24 mouse cellular contexts compared by ENCODE assay signal in genomic region chr1:110774096-110774495, GRCm38 (mm10).
A peak's percentile ranks its signal among the peaks of the same experiment; 100 is the strongest.
DNase-seq lines count a peak whose midpoint lies in the region; ATAC-seq lines count a peak whose summit lies in the region.
"Had no signal": no experiment of that assay in that cellular context is flagged by ENCODE, and none has a peak within 500 bp of the region (broad histone marks: within the 10 kb centered on the region; RNA-seq: fewer than 3 reads in every experiment).

No protein-coding gene starts in this region.

- H3K9ac ChIP-seq in hindbrain, embryonic 16.5 days (ENCODE audit: low read depth, low read length) = no peak overlapping the region
- H3K9ac ChIP-seq: embryonic facial prominence, embryonic 13.5 days; embryonic facial prominence, embryonic 15.5 days; forebrain, embryonic 12.5 days had no signal

- no peaks in the 10 kb centered on the region for H3K4me1 ChIP-seq in hindbrain, embryonic 16.5 days (ENCODE audit: control insufficient read depth, insufficient read depth, low read depth, low read length)
- H3K4me1 ChIP-seq: embryonic facial prominence, embryonic 13.5 days; embryonic facial prominence, embryonic 15.5 days; forebrain, embryonic 10.5 days; forebrain, embryonic 12.5 days had no signal

- H3K4me3 ChIP-seq in hindbrain, embryonic 16.5 days (ENCODE audit: low read length) = no peak overlapping the region
- H3K4me3 ChIP-seq: embryonic facial prominence, embryonic 13.5 days; embryonic facial prominence, embryonic 15.5 days; erythroblast, embryonic 14.5 days; forebrain, embryonic 10.5 days; forebrain, embryonic 12.5 days had no signal

- ATAC-seq in hindbrain, embryonic 16.5 days = no peak
- ATAC-seq: activated CD4-positive, CD25-positive, alpha-beta regulatory T cell, adult 4 months; forebrain, embryonic 14.5 days; forebrain, embryonic 16.5 days; Patski had no signal

- H3K9me3 ChIP-seq in hindbrain, embryonic 16.5 days (ENCODE audit: control insufficient read depth, low read length) = no peaks in the 10 kb centered on the region
- H3K9me3 ChIP-seq: embryonic facial prominence, embryonic 13.5 days; embryonic facial prominence, embryonic 15.5 days; forebrain, embryonic 10.5 days; forebrain, embryonic 12.5 days had no signal

- 92% methylated on average over 2 of the region's 2 CpGs for WGBS in hindbrain, embryonic 16.5 days

- H3K36me3 ChIP-seq in hindbrain, embryonic 16.5 days (ENCODE audit: control insufficient read depth, insufficient read depth, low read length) = no peaks in the 10 kb centered on the region
- H3K36me3 ChIP-seq: embryonic facial prominence, embryonic 13.5 days; embryonic facial prominence, embryonic 15.5 days; forebrain, embryonic 10.5 days; forebrain, embryonic 12.5 days; G1E had no signal

- no peaks in the 10 kb centered on the region for H3K27me3 ChIP-seq in hindbrain, embryonic 16.5 days (replicated peaks; ENCODE audit: control insufficient read depth, insufficient read depth, low read length)
- H3K27me3 ChIP-seq: embryonic facial prominence, embryonic 13.5 days; embryonic facial prominence, embryonic 15.5 days; forebrain, embryonic 12.5 days; Patski had no signal

- no peak overlapping the region for H3K4me2 ChIP-seq in hindbrain, embryonic 16.5 days (ENCODE audit: low read length)
- H3K4me2 ChIP-seq: embryonic facial prominence, embryonic 13.5 days; embryonic facial prominence, embryonic 15.5 days; forebrain, embryonic 12.5 days had no signal

- no peak overlapping the region for H3K27ac ChIP-seq in hindbrain, embryonic 16.5 days (ENCODE audit: low read depth, low read length)
- H3K27ac ChIP-seq: embryonic facial prominence, embryonic 13.5 days; embryonic facial prominence, embryonic 15.5 days; forebrain, embryonic 10.5 days; forebrain, embryonic 12.5 days had no signal

- DNase-seq in ES-CJ7 (ENCODE audit: low read depth, low spot score) (peak; percentile 71), R1 (ENCODE audit: low read depth, low spot score) (peak; percentile 72)
- no peak for DNase-seq in kidney, adult 18-20 months
- no peak for DNase-seq in adrenal gland, adult 2 months
- DNase-seq: adrenal gland, postnatal 10 days; adrenal gland, postnatal 25 days; cerebellum, adult 11 months; cerebellum, adult 18-20 months; cerebellum, adult 8-10 months; cerebellum, adult 9-11 months; cerebellum, postnatal 14 days; cerebellum, postnatal 36 days; embryo, embryonic 11 days had no signal

Comparison
In these comparisons a context has a peak if more than half of its experiments do, and no peak if none do; other contexts are left out.
1. DNase-seq: peak in ES-CJ7 (single experiment) and R1 (single experiment); none in kidney, adult 18-20 months (single experiment) and adrenal gland, adult 2 months (single experiment).